Mouse (Mus musculus) forebrain, embryonic 14.5 days (tissue): ENCODE results near the gene Nr1i3. TPM values are rescaled to one million over a fixed set of nuclear protein-coding genes. Genes with fewer than 3 reads are reported as not detected.
"Not testable (repeated sequence)": the region's sequence is repeated elsewhere in the genome, so short reads cannot be mapped to it uniquely, and the experiment has no call there.

Experiments used
- ATAC-seq: fragments of 200-750 bp; cut with Nextera tagmentation; 2 replicates; pipeline ENCODE4 v1.8.0; 2017; ENCODE audit warnings: mild to moderate bottlenecking, moderate library complexity
- DNase-seq: peaks from one replicate; pipeline ENCODE4 v3.0.0-alpha.2; 2015; ENCODE audit warnings: low spot score
- H3K27ac ChIP-seq: fragments of 300-500 bp; sonication (generic); 2 replicates; pipeline ENCODE4 v1.5.1; 2014; ENCODE audit warnings: low read depth, mild to moderate bottlenecking, control low read depth, low read length, moderate library complexity
- H3K27me3 ChIP-seq: fragments of 300-500 bp; sonication (generic); replicated peaks from 2 replicates; pipeline ENCODE4 v1.6.1; 2014; ENCODE audit warnings: low read length, control low read depth, mixed read lengths; ENCODE audit not compliant: control insufficient read depth, insufficient read depth
- H3K36me3 ChIP-seq: fragments of 300-500 bp; sonication (generic); 2 replicates; pipeline ENCODE4 v1.6.1; 2014; ENCODE audit warnings: low read length, control low read depth; ENCODE audit not compliant: control insufficient read depth, insufficient read depth
- H3K4me1 ChIP-seq: fragments of 300-500 bp; sonication (generic); 2 replicates; pipeline ENCODE4 v1.6.1; 2014; ENCODE audit warnings: antibody characterized with exemption, low read length, control low read depth; ENCODE audit not compliant: control insufficient read depth, insufficient read depth
- H3K4me2 ChIP-seq: fragments of 300-500 bp; sonication (generic); 2 replicates; pipeline ENCODE4 v1.6.1; 2014; ENCODE audit warnings: mild to moderate bottlenecking, control low read depth, low read length
- H3K4me3 ChIP-seq: fragments of 300-500 bp; sonication (generic); 2 replicates; pipeline ENCODE4 v1.5.1; 2014; ENCODE audit warnings: low read depth, low read length, control low read depth
- H3K9ac ChIP-seq: fragments of 300-500 bp; sonication (generic); 2 replicates; pipeline ENCODE4 v1.6.1; 2014; ENCODE audit warnings: mild to moderate bottlenecking, low read length, control low read depth, moderate library complexity
- H3K9me3 ChIP-seq: fragments of 300-500 bp; sonication (generic); replicated peaks from 2 replicates; pipeline ENCODE4 v1.6.1; 2016; ENCODE audit warnings: low read length, control low read depth, mixed read lengths; ENCODE audit not compliant: control insufficient read depth
- WGBS: fragments of 180-500 bp; shearing (Covaris S2); extraction: QIAGEN DNeasy Blood & Tissue Kit; methylation state at CpG from one replicate; pipeline ENCODE4 v1.1.7; 2014; 5-methylcytosine and 5-hydroxymethylcytosine counted together
- polyA plus RNA-seq: library from polyadenylated mRNA; unstranded; fragments of >200 nt; fragmentation: Nextera tagmentation; extraction: Ambion mirVana; gene quantifications from 2 replicates; pipeline ENCODE4 v1.2.1, GENCODE M21; 2014

The Nr1i3 gene
- polyA plus RNA-seq, 1 experiment from 2014 or later = 0.13 TPM

DNA sequence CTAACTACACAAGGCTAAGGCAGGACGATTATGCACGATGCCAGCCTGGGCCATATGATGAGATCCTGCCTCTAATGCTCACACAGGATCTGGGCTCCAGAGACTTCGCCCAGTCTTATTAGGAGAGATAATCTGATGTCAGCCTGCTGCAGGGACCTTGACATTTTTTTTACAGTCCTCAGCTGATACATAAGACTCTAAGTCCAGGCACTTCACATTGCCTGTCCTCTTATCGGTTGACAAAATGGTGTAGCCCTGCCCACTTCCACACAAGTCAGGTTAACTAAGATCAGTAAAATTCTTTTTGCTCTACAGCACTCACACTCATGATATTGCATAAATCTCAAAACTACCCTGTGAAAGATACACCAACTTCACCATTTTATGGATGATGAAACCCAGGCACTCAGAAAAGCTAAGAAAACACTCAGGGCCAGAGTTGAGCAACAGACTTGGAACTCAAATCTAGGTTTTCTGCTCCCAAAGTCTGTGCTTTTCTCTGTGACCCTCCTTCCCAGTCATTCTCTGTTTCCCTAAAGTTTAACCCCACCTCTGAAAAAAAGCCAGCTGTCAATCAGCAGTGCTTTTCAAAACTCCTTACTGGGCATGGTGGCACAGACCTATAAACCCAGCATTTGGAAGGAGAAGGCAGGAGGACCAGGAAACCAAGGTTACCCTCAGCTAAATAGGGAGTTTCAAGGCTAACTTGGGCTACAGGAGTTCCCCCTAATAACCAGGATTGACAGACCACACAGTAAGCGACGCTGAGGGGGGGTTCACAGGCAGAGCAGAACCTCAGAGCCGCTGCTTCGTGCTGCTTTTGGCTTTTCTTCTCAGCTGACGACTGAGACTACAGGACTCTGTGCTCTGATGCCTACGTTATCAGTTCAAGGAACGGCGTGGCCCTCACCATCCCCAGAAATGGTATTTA lies 19.3 kb downstream of the Nr1i3 start:
- Histone ChIP-seq H3K9ac (no peak overlapping the region), H3K36me3 (peaks cover 43% of the 10 kb centered on the region), H3K27me3 (no peaks in the 10 kb centered on the region), H3K4me1 (no peaks in the 10 kb centered on the region), H3K4me2 (no peak overlapping the region), H3K4me3 (no peak overlapping the region), H3K9me3 (no peaks in the 10 kb centered on the region), H3K27ac (no peak overlapping the region)
- ATAC-seq (no peak), DNase-seq (no peak)
- 86% methylated on average over 12 of the region's 12 CpGs for WGBS

DNA sequence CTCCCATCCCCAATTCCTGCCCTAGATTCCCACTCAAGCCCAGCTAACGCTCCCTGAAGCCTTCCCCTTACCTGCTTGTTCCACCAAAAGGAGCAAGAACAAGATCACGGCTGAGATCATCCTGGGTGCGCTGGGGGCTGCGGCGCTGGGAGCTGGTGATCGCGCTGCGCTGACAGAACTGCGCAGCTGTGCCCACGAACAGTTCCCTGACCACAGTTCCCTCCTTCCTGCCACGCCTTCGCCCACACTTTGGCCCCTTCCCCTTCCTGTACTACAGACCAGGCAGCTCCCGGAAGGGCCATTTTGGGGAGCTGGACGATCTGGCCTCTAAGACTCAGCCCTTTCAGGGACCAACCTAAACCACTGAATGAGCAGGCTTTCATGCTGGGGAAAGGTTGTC lies 20.4 kb downstream of the Nr1i3 start, which contains the start of gene Fcer1g:
Gene Fcer1g (minus strand): TSS at position 240 of the 400 bp plus-strand sequence.
- H3K9me3 ChIP-seq = no peaks in the 10 kb centered on the region
- ATAC-seq (no peak), DNase-seq (no peak)
- H3K4me1 ChIP-seq = no peaks in the 10 kb centered on the region
- no peak within 1 kb of the TSS for H3K27ac ChIP-seq
- no peak within 1 kb of the TSS for H3K4me3 ChIP-seq
- peaks cover 54% of the 10 kb centered on the region for H3K36me3 ChIP-seq
- no peak within 1 kb of the TSS for H3K4me2 ChIP-seq
- WGBS = 93% methylated on average over 14 of the region's 14 CpGs
- no peak within 1 kb of the TSS for H3K9ac ChIP-seq
- H3K27me3 ChIP-seq = no peaks in the 10 kb centered on the region

DNA sequence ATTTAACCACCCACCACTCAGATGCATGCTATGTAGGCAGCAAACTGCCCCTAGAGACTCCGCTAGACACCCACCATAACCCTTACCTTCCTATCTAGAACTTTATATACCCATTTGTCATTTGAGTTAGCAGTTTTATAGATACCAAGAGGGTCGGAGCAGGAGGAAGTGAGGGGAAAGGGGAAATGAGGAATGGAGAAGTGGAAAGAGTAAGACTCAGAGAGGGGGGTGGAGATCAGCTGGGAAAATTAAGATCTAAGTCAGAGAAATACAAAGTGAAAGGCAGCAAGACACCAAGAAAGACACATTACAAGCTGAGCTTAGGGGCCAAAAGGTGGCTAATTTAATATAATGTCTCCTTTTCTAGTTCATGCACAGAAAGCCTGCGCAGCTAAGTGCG lies 20.8 kb downstream of the Nr1i3 start:
- Histone ChIP-seq H3K27ac (no peak overlapping the region), H3K4me3 (no peak overlapping the region), H3K4me1 (no peaks in the 10 kb centered on the region), H3K27me3 (no peaks in the 10 kb centered on the region), H3K4me2 (no peak overlapping the region), H3K9ac (no peak overlapping the region), H3K36me3 (peaks cover 57% of the 10 kb centered on the region), H3K9me3 (no peaks in the 10 kb centered on the region)
- DNase-seq (no peak), ATAC-seq (no peak)
- WGBS = 97% methylated on average over 4 of the region's 4 CpGs

DNA sequence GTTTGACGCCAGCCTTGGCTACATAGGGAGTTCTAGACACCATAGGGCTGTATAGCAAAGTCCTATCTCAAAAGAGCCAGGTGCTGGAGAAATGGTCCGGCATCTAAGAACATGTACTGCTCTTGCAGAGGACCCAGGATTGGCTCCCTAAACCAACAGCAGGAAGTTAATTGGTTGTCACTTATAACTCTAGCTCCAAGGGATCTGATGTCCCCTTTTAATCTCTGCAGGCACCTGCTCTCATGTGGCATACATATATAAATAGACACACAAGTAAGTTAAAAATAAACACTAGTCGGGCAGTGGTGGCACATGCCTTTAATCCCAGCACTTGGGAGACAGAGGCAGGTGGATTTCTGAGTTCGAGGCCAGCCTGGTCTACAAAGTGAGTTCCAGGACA lies 22.0 kb downstream of the Nr1i3 start:
- DNase-seq = no peak
- H3K4me2 ChIP-seq = no peak overlapping the region
- no peaks in the 10 kb centered on the region for H3K27me3 ChIP-seq
- H3K4me1 ChIP-seq = no peaks in the 10 kb centered on the region
- no peak overlapping the region for H3K27ac ChIP-seq
- ATAC-seq = no peak
- 91% methylated on average over 4 of the region's 4 CpGs for WGBS
- H3K4me3 ChIP-seq = no peak overlapping the region
- H3K9me3 ChIP-seq = no peaks in the 10 kb centered on the region
- no peak overlapping the region for H3K9ac ChIP-seq
- H3K36me3 ChIP-seq = peaks cover 70% of the 10 kb centered on the region

DNA sequence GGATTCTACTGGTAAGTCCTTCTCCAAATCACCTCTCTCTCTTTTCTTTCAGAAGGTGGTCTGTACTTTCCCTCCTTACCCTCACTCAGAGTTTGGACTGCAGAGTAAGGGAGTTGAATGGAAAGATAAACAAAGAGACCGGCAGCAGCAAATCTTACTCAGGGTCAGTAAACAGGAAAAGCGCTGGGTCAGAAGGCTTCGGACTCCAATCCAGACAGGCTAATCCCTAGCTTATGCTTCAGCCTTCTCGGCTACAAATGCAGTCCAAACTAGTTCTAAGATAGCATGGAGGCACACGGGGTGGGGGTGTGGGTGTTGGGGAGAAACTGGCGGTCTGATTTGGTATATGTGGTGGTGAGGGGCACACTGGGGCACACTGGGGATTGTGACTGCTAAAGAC lies 23.7 kb downstream of the Nr1i3 start:
- H3K4me1 ChIP-seq = no peaks in the 10 kb centered on the region
- H3K36me3 ChIP-seq = peaks cover 85% of the 10 kb centered on the region
- H3K27me3 ChIP-seq = no peaks in the 10 kb centered on the region
- H3K4me3 ChIP-seq = no peak overlapping the region
- ATAC-seq (no peak), DNase-seq (no peak)
- H3K9ac ChIP-seq = no peak overlapping the region
- H3K9me3 ChIP-seq = no peaks in the 10 kb centered on the region
- no peak overlapping the region for H3K4me2 ChIP-seq
- H3K27ac ChIP-seq = no peak overlapping the region
- WGBS = 87% methylated on average over 6 of the region's 6 CpGs

DNA sequence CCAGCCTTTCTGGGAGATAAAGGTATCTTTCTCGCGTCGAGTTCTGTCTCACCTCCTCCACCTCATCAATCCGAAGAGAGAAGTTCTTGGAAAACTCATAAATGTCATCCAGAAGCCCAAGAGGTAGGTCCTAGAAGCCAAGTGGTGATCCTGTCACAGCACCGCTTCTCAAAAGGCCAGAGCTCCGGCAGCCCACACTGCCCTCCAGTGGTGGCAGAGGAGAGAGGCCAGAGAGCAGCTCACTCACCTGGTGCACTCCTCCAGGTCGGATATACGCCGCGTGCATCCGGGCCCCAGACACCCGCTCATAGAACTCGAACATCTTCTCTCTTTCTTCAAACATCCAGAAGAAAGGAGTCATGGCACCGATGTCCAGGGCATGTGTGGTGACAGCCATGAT lies 24.7 kb downstream of the Nr1i3 start:
- peaks cover 95% of the 10 kb centered on the region for H3K36me3 ChIP-seq
- H3K4me3 ChIP-seq = no peak overlapping the region
- ATAC-seq = 0 out of 2 replicates have a peak, but pooled peaks have one; percentile 52
- H3K4me1 ChIP-seq = no peaks in the 10 kb centered on the region
- no peaks in the 10 kb centered on the region for H3K27me3 ChIP-seq
- WGBS = 77% methylated on average over 14 of the region's 14 CpGs
- DNase-seq = peak; percentile 46
- H3K27ac ChIP-seq = no peak overlapping the region
- no peak overlapping the region for H3K4me2 ChIP-seq
- no peaks in the 10 kb centered on the region for H3K9me3 ChIP-seq
- H3K9ac ChIP-seq = no peak overlapping the region

GRCm38 (mm10) chr1:171239992-171240744 lies 26.4 kb downstream of the Nr1i3 start:
- 84% methylated on average over 15 of the region's 15 CpGs for WGBS
- no peak for ATAC-seq
- Histone ChIP-seq H3K4me3 (no peak overlapping the region), H3K36me3 (peaks cover 86% of the 10 kb centered on the region), H3K27me3 (no peaks in the 10 kb centered on the region), H3K27ac (no peak overlapping the region), H3K9ac (no peak overlapping the region), H3K9me3 (no peaks in the 10 kb centered on the region), H3K4me1 (no peaks in the 10 kb centered on the region), H3K4me2 (no peak overlapping the region)
- no peak for DNase-seq

DNA sequence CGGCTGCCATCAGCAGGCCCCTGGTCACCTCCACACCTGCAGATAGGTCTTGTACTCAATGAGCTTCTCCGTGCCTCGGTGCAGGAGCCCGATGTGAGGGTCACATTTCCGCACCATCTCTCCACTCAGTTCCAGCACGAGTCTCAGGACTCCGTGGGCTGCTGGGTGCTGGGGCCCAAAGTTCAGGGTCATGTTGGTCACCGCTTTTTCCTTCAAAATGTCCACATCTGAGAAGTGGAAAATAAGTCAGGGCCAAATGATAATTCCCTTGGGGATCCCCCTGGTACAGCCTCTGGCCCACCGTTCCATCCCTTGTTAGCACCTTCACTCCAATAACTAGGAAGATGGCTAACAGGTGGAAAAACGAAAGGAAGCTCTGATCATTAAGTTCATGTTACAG lies 27.1 kb downstream of the Nr1i3 start:
- Histone ChIP-seq H3K4me2 (no peak overlapping the region), H3K27ac (no peak overlapping the region), H3K9me3 (no peaks in the 10 kb centered on the region), H3K36me3 (peaks cover 80% of the 10 kb centered on the region), H3K4me3 (no peak overlapping the region), H3K9ac (no peak overlapping the region), H3K4me1 (peaks cover under 1% of the 10 kb centered on the region; the same call in 1 of the 2 replicates), H3K27me3 (no peaks in the 10 kb centered on the region)
- 93% methylated on average over 10 of the region's 10 CpGs for WGBS
- no peak for DNase-seq
- no peak for ATAC-seq

- not testable (repeated sequence) for DNase-seq, H3K27ac ChIP-seq, H3K4me3 ChIP-seq
Observed at GRCm38 (mm10) chr1:171241952-171242351, 28.2 kb downstream of the Nr1i3 start.

More at GRCm38 (mm10) chr1:171241952-171242351, 28.2 kb downstream of the Nr1i3 start:
- H3K4me2 ChIP-seq, H3K4me1 ChIP-seq, H3K9ac ChIP-seq, H3K9me3 ChIP-seq, ATAC-seq, H3K27me3 ChIP-seq: not testable (repeated sequence)
- WGBS = 83% methylated on average over 12 of the region's 12 CpGs
- peaks cover 71% of the 10 kb centered on the region for H3K36me3 ChIP-seq
